Mouse (Mus musculus) heart, embryonic 16.5 days (tissue): ENCODE results near the gene Glb1. TPM values are rescaled to one million over a fixed set of nuclear protein-coding genes. Genes with fewer than 3 reads are reported as not detected.

Experiments
- ATAC-seq: fragments of 200-750 bp; cut with Nextera tagmentation; replicated peaks from 2 replicates; pipeline ENCODE4 v1.8.0; 2017; ENCODE audit warnings: moderate number of reproducible peaks; ENCODE audit not compliant: insufficient read depth, low FRiP score; ENCODE audit errors: extremely low read depth
- H3K27ac ChIP-seq: fragments of 300-500 bp; sonication (generic); 2 replicates; pipeline ENCODE4 v1.5.1; 2014; ENCODE audit warnings: mild to moderate bottlenecking, low read length, control low read depth, moderate library complexity
- H3K27me3 ChIP-seq: fragments of 300-500 bp; sonication (generic); 2 replicates; pipeline ENCODE4 v1.6.1; 2014; ENCODE audit warnings: low read length, mixed read lengths; ENCODE audit not compliant: control insufficient read depth, insufficient read depth
- H3K36me3 ChIP-seq: fragments of 300-500 bp; sonication (generic); 2 replicates; pipeline ENCODE4 v1.6.1; 2014; ENCODE audit not compliant: control insufficient read depth, insufficient read depth
- H3K4me1 ChIP-seq: fragments of 300-500 bp; sonication (generic); 2 replicates; pipeline ENCODE4 v1.6.1; 2014; ENCODE audit warnings: low read length, mixed read lengths; ENCODE audit not compliant: control insufficient read depth, insufficient read depth
- H3K4me2 ChIP-seq: fragments of 300-500 bp; sonication (generic); 2 replicates; pipeline ENCODE4 v1.6.1; 2014; ENCODE audit warnings: low read depth, mild to moderate bottlenecking, control low read depth, low read length
- H3K4me3 ChIP-seq: fragments of 300-500 bp; sonication (generic); 2 replicates; pipeline ENCODE4 v1.5.1; 2014; ENCODE audit warnings: mild to moderate bottlenecking, control low read depth, low read length
- H3K9ac ChIP-seq: fragments of 300-500 bp; sonication (generic); 2 replicates; pipeline ENCODE4 v1.6.1; 2014; ENCODE audit warnings: low read length, control low read depth
- H3K9me3 ChIP-seq: fragments of 300-500 bp; sonication (generic); replicated peaks from 2 replicates; pipeline ENCODE4 v1.6.1; 2016; ENCODE audit warnings: low read length; ENCODE audit not compliant: control insufficient read depth
- WGBS: fragments of 180-500 bp; shearing (Covaris S2); extraction: QIAGEN DNeasy Blood & Tissue Kit; methylation state at CpG from one replicate; pipeline ENCODE4 v1.1.7; 2014; 5-methylcytosine and 5-hydroxymethylcytosine counted together
- polyA plus RNA-seq: library from polyadenylated mRNA; unstranded; fragments of >200 nt; fragmentation: Nextera tagmentation; extraction: Ambion mirVana; gene quantifications from 2 replicates; pipeline ENCODE4 v1.2.1, GENCODE M21; 2015

The Glb1 gene
- polyA plus RNA-seq, 1 experiment from 2014 or later: 42.5 TPM

GRCm38 (mm10) chr9:114421797-114422196, 20.9 kb downstream of the Glb1 start:
- Histone ChIP-seq H3K9me3 (peaks cover 8% of the 10 kb centered on the region), H3K27ac (no peak overlapping the region), H3K4me3 (no peak overlapping the region), H3K9ac (no peak overlapping the region), H3K27me3 (no peaks in the 10 kb centered on the region), H3K4me2 (no peak overlapping the region), H3K36me3 (peaks cover 18% of the 10 kb centered on the region), H3K4me1 (no peaks in the 10 kb centered on the region)
- WGBS: 88% methylated on average over 7 of the region's 7 CpGs
- ATAC-seq: no peak

DNA sequence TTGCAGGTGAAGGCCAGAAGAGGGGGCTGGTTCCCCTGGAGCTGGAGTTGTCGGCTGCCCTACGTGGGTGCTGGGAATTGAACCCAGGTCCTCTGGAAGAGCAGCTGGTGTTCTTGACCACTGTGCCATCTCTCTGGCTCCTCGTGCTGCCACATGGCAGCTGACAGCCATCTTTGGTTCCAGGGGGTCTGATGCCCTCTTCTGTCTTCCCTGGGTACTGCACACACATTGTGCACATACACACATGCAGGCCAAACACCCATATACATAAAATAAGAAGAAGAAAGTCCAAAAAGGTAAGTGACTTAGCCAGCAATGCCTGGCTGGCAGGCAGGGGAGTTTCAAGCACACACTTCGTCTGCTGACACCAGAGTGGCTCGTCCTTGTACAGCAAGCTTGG, 24.7 kb downstream of the Glb1 start:
- H3K9ac ChIP-seq: no peak overlapping the region
- no peak overlapping the region for H3K27ac ChIP-seq
- H3K4me1 ChIP-seq: no peaks in the 10 kb centered on the region
- H3K4me2 ChIP-seq: no peak overlapping the region
- WGBS: 92% methylated on average over 5 of the region's 5 CpGs
- ATAC-seq: no peak
- H3K27me3 ChIP-seq: no peaks in the 10 kb centered on the region
- peaks cover 15% of the 10 kb centered on the region for H3K36me3 ChIP-seq
- peaks cover 8% of the 10 kb centered on the region for H3K9me3 ChIP-seq
- H3K4me3 ChIP-seq: no peak overlapping the region

- peaks cover 17% of the 10 kb centered on the region for H3K36me3 ChIP-seq
- no peak overlapping the region for H3K4me3 ChIP-seq
- H3K4me1 ChIP-seq: no peaks in the 10 kb centered on the region
- H3K4me2 ChIP-seq: no peak overlapping the region
- H3K27ac ChIP-seq: no peak overlapping the region
- peaks cover 8% of the 10 kb centered on the region for H3K9me3 ChIP-seq
- 55% methylated on average over 5 of the region's 5 CpGs for WGBS
- H3K9ac ChIP-seq: no peak overlapping the region
- H3K27me3 ChIP-seq: no peaks in the 10 kb centered on the region
- ATAC-seq: no peak
Observed at GRCm38 (mm10) chr9:114426201-114426600, 25.3 kb downstream of the Glb1 start.

DNA sequence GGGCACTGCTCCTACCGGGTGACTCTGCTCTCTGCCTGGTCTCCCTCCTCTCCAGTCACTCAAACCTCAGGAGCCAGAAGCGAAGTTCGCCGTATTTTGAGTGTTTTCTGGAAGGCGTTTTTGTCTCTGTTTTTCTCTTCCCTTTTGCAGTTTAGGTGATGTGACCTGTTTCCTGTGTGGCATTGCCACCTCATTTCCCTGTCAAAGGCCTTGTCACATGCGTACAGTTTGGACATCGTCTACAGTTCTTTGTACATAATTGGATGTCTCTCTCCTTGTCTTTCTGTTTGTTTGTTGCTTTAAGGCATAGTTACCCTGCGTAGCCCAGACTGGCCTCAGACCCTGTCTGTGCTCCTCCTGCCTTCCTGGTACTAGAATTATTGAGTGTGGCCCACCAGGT, 26.5 kb downstream of the Glb1 start:
- Histone ChIP-seq H3K27ac (no peak overlapping the region), H3K4me3 (no peak overlapping the region), H3K9me3 (peaks cover 8% of the 10 kb centered on the region), H3K9ac (no peak overlapping the region), H3K4me1 (no peaks in the 10 kb centered on the region), H3K36me3 (peaks cover 17% of the 10 kb centered on the region), H3K27me3 (no peaks in the 10 kb centered on the region), H3K4me2 (no peak overlapping the region)
- no peak for ATAC-seq
- 88% methylated on average over 8 of the region's 8 CpGs for WGBS

- H3K4me1 ChIP-seq: no peaks in the 10 kb centered on the region
- no peak for ATAC-seq
- H3K9me3 ChIP-seq: peaks cover 8% of the 10 kb centered on the region
- H3K27ac ChIP-seq: no peak overlapping the region
- H3K27me3 ChIP-seq: no peaks in the 10 kb centered on the region
- peaks cover 17% of the 10 kb centered on the region for H3K36me3 ChIP-seq
- 85% methylated on average over 12 of the region's 12 CpGs for WGBS
- H3K4me3 ChIP-seq: no peak overlapping the region
- H3K9ac ChIP-seq: no peak overlapping the region
- H3K4me2 ChIP-seq: no peak overlapping the region
Observed at GRCm38 (mm10) chr9:114428103-114428834, 27.4 kb downstream of the Glb1 start.

DNA sequence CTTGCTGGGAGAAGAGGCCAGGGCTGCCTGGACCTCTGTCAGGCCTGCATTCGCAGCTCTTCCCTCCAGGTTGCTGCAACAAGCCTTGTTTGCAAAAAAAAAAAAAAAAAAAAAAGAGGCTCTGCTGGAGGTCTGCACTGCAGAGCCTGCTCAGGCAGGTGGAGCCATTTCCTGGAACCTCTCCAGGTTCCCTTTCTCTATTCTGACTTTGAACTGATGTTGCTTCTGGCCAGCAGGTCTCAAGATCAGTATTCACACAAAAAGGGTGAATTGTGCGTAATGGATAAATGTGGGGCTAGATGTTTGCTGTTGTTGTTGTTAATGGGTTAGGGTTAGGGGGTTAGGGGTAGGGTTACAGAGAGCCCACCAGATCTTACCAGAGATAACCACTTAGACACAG, 34.8 kb downstream of the Glb1 start:
- H3K36me3 ChIP-seq: peaks cover 6% of the 10 kb centered on the region
- H3K9me3 ChIP-seq: no peaks in the 10 kb centered on the region
- no peaks in the 10 kb centered on the region for H3K27me3 ChIP-seq
- ATAC-seq: no peak
- WGBS: 77% methylated on average over 2 of the region's 2 CpGs
- H3K4me2 ChIP-seq: no peak overlapping the region
- no peak overlapping the region for H3K27ac ChIP-seq
- H3K9ac ChIP-seq: no peak overlapping the region
- H3K4me1 ChIP-seq: no peaks in the 10 kb centered on the region
- no peak overlapping the region for H3K4me3 ChIP-seq

DNA sequence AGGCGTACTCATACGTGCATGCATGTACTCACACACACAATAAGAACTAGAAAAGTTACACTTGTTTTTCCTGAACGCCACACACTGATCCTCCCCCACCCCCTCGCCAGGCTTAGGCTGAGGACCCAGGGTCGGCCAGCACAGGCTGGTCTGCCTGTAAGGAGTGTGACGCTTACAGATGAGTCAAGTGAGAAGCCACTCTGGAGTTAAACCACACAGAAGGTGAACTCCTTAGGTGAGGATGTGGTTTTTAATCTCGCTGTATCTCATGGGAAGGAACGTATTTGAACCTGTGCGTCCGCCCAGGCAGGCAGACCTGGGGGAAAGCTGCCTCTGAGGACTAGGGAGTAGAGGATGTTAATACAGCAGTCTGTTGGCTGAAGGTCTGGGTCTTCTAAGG, 39.7 kb downstream of the Glb1 start:
- WGBS: 76% methylated on average over 10 of the region's 10 CpGs
- Histone ChIP-seq H3K9ac (no peak overlapping the region), H3K27me3 (no peaks in the 10 kb centered on the region), H3K27ac (no peak overlapping the region; the same call in 1 of the 2 replicates), H3K4me1 (no peaks in the 10 kb centered on the region), H3K4me3 (no peak overlapping the region), H3K4me2 (no peak overlapping the region), H3K9me3 (no peaks in the 10 kb centered on the region), H3K36me3 (peaks cover 5% of the 10 kb centered on the region)
- ATAC-seq: no peak; the same call in 1 of the 2 replicates

DNA sequence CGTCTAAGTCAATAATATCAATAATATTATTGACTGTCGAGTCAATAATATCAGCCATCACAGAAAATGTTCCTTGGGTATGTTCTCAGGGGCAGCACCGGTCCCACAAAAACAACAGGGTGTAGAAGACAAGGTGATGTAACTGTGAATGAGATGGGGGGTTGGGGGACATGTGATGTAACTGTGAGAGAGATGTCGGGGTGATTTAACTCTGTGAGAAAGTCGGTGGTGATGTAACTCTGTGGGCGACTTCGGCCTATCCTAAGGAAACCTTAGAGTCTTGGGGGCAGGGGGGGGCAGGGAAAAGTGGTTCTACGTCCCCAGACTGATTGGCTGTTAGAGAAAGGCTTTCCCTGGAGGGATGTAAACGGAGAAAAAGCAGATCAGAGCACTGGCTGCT, 41.3 kb downstream of the Glb1 start:
- Histone ChIP-seq H3K9me3 (no peaks in the 10 kb centered on the region), H3K4me1 (peaks cover 4% of the 10 kb centered on the region; the same call in 1 of the 2 replicates), H3K27ac (no peak overlapping the region), H3K36me3 (peaks cover 2% of the 10 kb centered on the region; the same call in 1 of the 2 replicates), H3K9ac (no peak overlapping the region), H3K4me3 (no peak overlapping the region), H3K4me2 (no peak overlapping the region), H3K27me3 (no peaks in the 10 kb centered on the region)
- no peak for ATAC-seq
- 91% methylated on average over 9 of the region's 9 CpGs for WGBS

DNA sequence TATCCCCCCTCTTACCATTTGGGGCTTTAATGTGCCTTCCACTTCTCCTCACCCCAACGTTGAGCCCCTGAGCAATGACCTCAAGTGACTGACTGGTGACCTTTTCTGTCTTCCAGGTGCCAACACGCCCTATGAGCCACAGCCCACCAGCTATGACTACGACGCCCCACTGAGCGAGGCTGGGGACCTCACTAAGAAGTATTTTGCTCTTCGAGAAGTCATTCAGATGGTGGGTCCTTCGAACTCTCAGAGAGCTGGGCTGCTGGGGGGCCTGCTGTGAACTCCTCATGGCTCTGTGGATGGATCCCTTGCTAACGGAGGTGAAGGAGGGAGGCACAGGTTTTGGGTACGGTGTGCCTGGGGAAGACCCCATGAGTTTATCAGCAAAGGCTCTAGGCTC, 42.0 kb downstream of the Glb1 start:
- Histone ChIP-seq H3K4me3 (no peak overlapping the region), H3K9ac (no peak overlapping the region), H3K27ac (peak overlapping the region; percentile 24; the same call in 1 of the 2 replicates), H3K36me3 (peaks cover 2% of the 10 kb centered on the region; the same call in 1 of the 2 replicates), H3K9me3 (no peaks in the 10 kb centered on the region), H3K4me1 (peaks cover 4% of the 10 kb centered on the region; the same call in 1 of the 2 replicates), H3K4me2 (no peak overlapping the region), H3K27me3 (no peaks in the 10 kb centered on the region)
- no peak for ATAC-seq
- 79% methylated on average over 9 of the region's 9 CpGs for WGBS
